Mouse (Mus musculus): ENCODE data around the gene Adgrg3. TPM values are rescaled to one million over a fixed set of nuclear protein-coding genes. Genes with fewer than 3 reads are reported as not detected.

Gene Adgrg3
- polyA plus RNA-seq, 1 experiment = 6.8 TPM

GRCm38 (mm10) chr8:95041883-95042784 is 24.6 kb downstream of the Adgrg3 start:
- H3K27ac ChIP-seq (ENCODE audit: insufficient read depth, low read length) = no peak overlapping the region
- H3K36me3 ChIP-seq (ENCODE audit: control insufficient read depth, insufficient read depth, low read length) = no peaks in the 10 kb centered on the region
- no peaks in the 10 kb centered on the region for H3K27me3 ChIP-seq (ENCODE audit: control insufficient read depth, insufficient read depth, low read length)
- TF ChIP-seq POLR2A (IDR thresholded peaks at IDR 0.05; ENCODE audit: low read depth, low read length) = no peak
- TF ChIP-seq CTCF (IDR thresholded peaks at IDR 0.05; ENCODE audit: extremely low read depth, insufficient read depth, insufficient read length, insufficient replicate concordance) = no peak
- DNase-seq (ENCODE audit: low read depth in 1 of 2, low spot score in 2 of 2) = no peak
- H3K4me1 ChIP-seq (ENCODE audit: control insufficient read depth, insufficient read depth, insufficient read length) = peaks cover 11% of the 10 kb centered on the region; the same call in 1 of the 2 replicates
- WGBS = 85% methylated on average over 6 of the region's 6 CpGs
- no peak overlapping the region for H3K4me3 ChIP-seq (ENCODE audit: extremely low read depth, insufficient read depth, insufficient read length)

- peaks cover 4% of the 10 kb centered on the region; the same call in 1 of the 2 replicates for H3K4me1 ChIP-seq (ENCODE audit: control insufficient read depth, insufficient read depth, insufficient read length)
- H3K27me3 ChIP-seq (ENCODE audit: control insufficient read depth, insufficient read depth, low read length) = no peaks in the 10 kb centered on the region
- WGBS = 81% methylated on average over 4 of the region's 4 CpGs
- no peak for TF ChIP-seq CTCF (IDR thresholded peaks at IDR 0.05; ENCODE audit: extremely low read depth, insufficient read depth, insufficient read length, insufficient replicate concordance)
- no peak for TF ChIP-seq POLR2A (IDR thresholded peaks at IDR 0.05; ENCODE audit: low read depth, low read length)
- no peak overlapping the region for H3K4me3 ChIP-seq (ENCODE audit: extremely low read depth, insufficient read depth, insufficient read length)
- H3K27ac ChIP-seq (ENCODE audit: insufficient read depth, low read length) = no peak overlapping the region
- no peaks in the 10 kb centered on the region for H3K36me3 ChIP-seq (ENCODE audit: control insufficient read depth, insufficient read depth, low read length)
- no peak for DNase-seq (ENCODE audit: low read depth in 1 of 2, low spot score in 2 of 2)
Observed at GRCm38 (mm10) chr8:95044811-95045210, 27.3 kb downstream of the Adgrg3 start.

- Histone ChIP-seq H3K4me3 (ENCODE audit: extremely low read depth, insufficient read depth, insufficient read length) (no peak overlapping the region), H3K27me3 (ENCODE audit: control insufficient read depth, insufficient read depth, low read length) (no peaks in the 10 kb centered on the region), H3K4me1 (ENCODE audit: control insufficient read depth, insufficient read depth, insufficient read length) (peaks cover 4% of the 10 kb centered on the region; the same call in 1 of the 2 replicates), H3K27ac (ENCODE audit: insufficient read depth, low read length) (no peak overlapping the region), H3K36me3 (ENCODE audit: control insufficient read depth, insufficient read depth, low read length) (no peaks in the 10 kb centered on the region)
- 19% methylated on average over 3 of the region's 3 CpGs for WGBS
- no peak for TF ChIP-seq POLR2A (IDR thresholded peaks at IDR 0.05; ENCODE audit: low read depth, low read length)
- TF ChIP-seq CTCF (IDR thresholded peaks at IDR 0.05; ENCODE audit: extremely low read depth, insufficient read depth, insufficient read length, insufficient replicate concordance) = no peak
- DNase-seq (ENCODE audit: low read depth in 1 of 2, low spot score in 2 of 2) = no peak
Observed at GRCm38 (mm10) chr8:95046982-95047381, 29.5 kb downstream of the Adgrg3 start.

- Histone ChIP-seq H3K4me1 (ENCODE audit: control insufficient read depth, insufficient read depth, insufficient read length) (peaks cover 4% of the 10 kb centered on the region; the same call in 1 of the 2 replicates), H3K4me3 (ENCODE audit: extremely low read depth, insufficient read depth, insufficient read length) (no peak overlapping the region), H3K27me3 (ENCODE audit: control insufficient read depth, insufficient read depth, low read length) (no peaks in the 10 kb centered on the region), H3K36me3 (ENCODE audit: control insufficient read depth, insufficient read depth, low read length) (no peaks in the 10 kb centered on the region), H3K27ac (ENCODE audit: insufficient read depth, low read length) (no peak overlapping the region)
- 33% methylated on average over 6 of the region's 6 CpGs for WGBS
- TF ChIP-seq POLR2A (IDR thresholded peaks at IDR 0.05; ENCODE audit: low read depth, low read length) = no peak
- DNase-seq (ENCODE audit: low read depth in 1 of 2, low spot score in 2 of 2) = no peak
Observed at GRCm38 (mm10) chr8:95047884-95048680, 30.6 kb downstream of the Adgrg3 start.

GRCm38 (mm10) chr8:95049636-95050035 is 32.1 kb downstream of the Adgrg3 start:
- DNase-seq (ENCODE audit: low read depth in 1 of 2, low spot score in 2 of 2) = no peak
- Histone ChIP-seq H3K4me3 (ENCODE audit: extremely low read depth, insufficient read depth, insufficient read length) (no peak overlapping the region), H3K4me1 (ENCODE audit: control insufficient read depth, insufficient read depth, insufficient read length) (peaks cover 4% of the 10 kb centered on the region; the same call in 1 of the 2 replicates), H3K36me3 (ENCODE audit: control insufficient read depth, insufficient read depth, low read length) (no peaks in the 10 kb centered on the region), H3K27ac (ENCODE audit: insufficient read depth, low read length) (no peak overlapping the region), H3K27me3 (ENCODE audit: control insufficient read depth, insufficient read depth, low read length) (no peaks in the 10 kb centered on the region)
- no peak for TF ChIP-seq POLR2A (IDR thresholded peaks at IDR 0.05; ENCODE audit: low read depth, low read length)
- no peak for TF ChIP-seq CTCF (IDR thresholded peaks at IDR 0.05; ENCODE audit: extremely low read depth, insufficient read depth, insufficient read length, insufficient replicate concordance)
- WGBS = 51% methylated on average over 2 of the region's 2 CpGs

GRCm38 (mm10) chr8:95054438-95054837 is 36.9 kb downstream of the Adgrg3 start:
- TF ChIP-seq CTCF (IDR thresholded peaks at IDR 0.05; ENCODE audit: extremely low read depth, insufficient read depth, insufficient read length, insufficient replicate concordance) (no peak), POLR2A (IDR thresholded peaks at IDR 0.05; ENCODE audit: low read depth, low read length) (no peak)
- no peak overlapping the region for H3K27ac ChIP-seq (ENCODE audit: insufficient read depth, low read length)
- no peak overlapping the region for H3K4me3 ChIP-seq (ENCODE audit: extremely low read depth, insufficient read depth, insufficient read length)
- DNase-seq (ENCODE audit: low read depth in 1 of 2, low spot score in 2 of 2) = no peak
- no peaks in the 10 kb centered on the region for H3K27me3 ChIP-seq (ENCODE audit: control insufficient read depth, insufficient read depth, low read length)
- WGBS = 70% methylated on average over 6 of the region's 6 CpGs
- H3K36me3 ChIP-seq (ENCODE audit: control insufficient read depth, insufficient read depth, low read length) = no peaks in the 10 kb centered on the region
- peaks cover 8% of the 10 kb centered on the region; the same call in 1 of the 2 replicates for H3K4me1 ChIP-seq (ENCODE audit: control insufficient read depth, insufficient read depth, insufficient read length)

Measured in spleen, adult 2 months (tissue).